Mouse (Mus musculus): ENCODE measurements around the gene Pithd1.
"Not testable (repeated sequence)": the region's sequence is repeated elsewhere in the genome, so short reads cannot be mapped to it uniquely, and the experiment has no call there.

The Pithd1 gene

DNA sequence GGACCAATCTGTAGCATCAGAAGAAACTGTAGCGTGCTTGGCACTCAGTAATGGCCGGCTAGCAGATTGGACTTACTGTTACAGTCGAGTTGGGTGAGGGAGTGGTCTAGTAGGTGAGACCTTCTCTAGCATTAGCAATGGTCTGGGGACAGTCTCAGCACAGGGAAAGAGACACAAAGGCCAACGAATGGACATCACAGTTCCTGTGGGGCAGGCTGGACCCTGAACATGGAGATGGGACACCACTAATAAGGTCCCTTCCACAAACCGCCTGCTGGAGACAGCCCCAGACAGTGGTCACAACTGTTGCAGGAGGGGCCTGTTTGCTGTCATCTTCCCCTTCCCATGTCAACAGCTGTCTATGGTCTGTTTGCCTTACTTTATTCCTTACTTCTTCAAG, 25.4 kb downstream of the Pithd1 start:
- DNase-seq (ENCODE audit: low spot score) = no peak

GRCm38 (mm10) chr4:135960717-135961116, 26.3 kb downstream of the Pithd1 start:
- DNase-seq (ENCODE audit: low spot score) = peak; percentile 57

GRCm38 (mm10) chr4:135958354-135958753, 28.7 kb downstream of the Pithd1 start:
- DNase-seq (ENCODE audit: low spot score) = no peak

DNA sequence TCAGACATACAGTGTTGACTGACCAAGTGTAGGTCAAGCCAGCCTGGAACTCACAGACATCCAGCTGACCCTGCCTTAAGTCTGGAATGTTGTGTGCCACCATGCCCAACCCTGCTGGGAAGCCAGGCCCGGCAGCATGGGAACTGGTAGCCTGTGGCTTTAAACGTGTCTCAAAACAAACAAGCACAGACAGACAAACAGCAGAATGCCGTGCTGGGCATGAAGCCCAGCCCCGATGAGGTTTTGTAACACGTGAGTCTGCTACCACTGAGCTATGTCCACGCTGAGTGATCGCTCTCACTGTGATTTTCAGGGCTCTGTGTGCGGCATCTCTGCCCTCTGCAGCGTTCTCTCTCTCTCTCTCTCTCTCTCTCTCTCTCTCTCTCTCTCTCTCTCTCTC, 31.2 kb downstream of the Pithd1 start:
- DNase-seq (ENCODE audit: low spot score) = no peak

- peak; percentile 50 for DNase-seq (ENCODE audit: low spot score)
Measured at GRCm38 (mm10) chr4:135954241-135954640, 32.8 kb downstream of the Pithd1 start.

GRCm38 (mm10) chr4:135953179-135953578, 33.9 kb downstream of the Pithd1 start:
- DNase-seq (ENCODE audit: low spot score) = no peak

- no peak for DNase-seq (ENCODE audit: low spot score)
Measured at GRCm38 (mm10) chr4:135951505-135951904, 35.6 kb downstream of the Pithd1 start.

- no peak for DNase-seq (ENCODE audit: low spot score)
Measured at GRCm38 (mm10) chr4:135950365-135950764, 36.7 kb downstream of the Pithd1 start.

- no peak for DNase-seq (ENCODE audit: low spot score)
Measured at GRCm38 (mm10) chr4:135949911-135950310, 37.2 kb downstream of the Pithd1 start.

- DNase-seq (ENCODE audit: low spot score) = no peak
Measured at GRCm38 (mm10) chr4:135949475-135949874, 37.6 kb downstream of the Pithd1 start.

- DNase-seq (ENCODE audit: low spot score) = no peak
Measured at GRCm38 (mm10) chr4:135948142-135948541, 38.9 kb downstream of the Pithd1 start.

GRCm38 (mm10) chr4:135946659-135947301, 40.3 kb downstream of the Pithd1 start:
- DNase-seq (ENCODE audit: low spot score) = no peak

- DNase-seq (ENCODE audit: low spot score) = peak; percentile 93
Measured at GRCm38 (mm10) chr4:135946278-135946658, 40.8 kb downstream of the Pithd1 start, which contains the start of gene Hmgcl. Gene Hmgcl, plus strand, starts transcription at chr4:135946448.

GRCm38 (mm10) chr4:135945706-135946105, 41.4 kb downstream of the Pithd1 start:
- DNase-seq (ENCODE audit: low spot score) = no peak

DNA sequence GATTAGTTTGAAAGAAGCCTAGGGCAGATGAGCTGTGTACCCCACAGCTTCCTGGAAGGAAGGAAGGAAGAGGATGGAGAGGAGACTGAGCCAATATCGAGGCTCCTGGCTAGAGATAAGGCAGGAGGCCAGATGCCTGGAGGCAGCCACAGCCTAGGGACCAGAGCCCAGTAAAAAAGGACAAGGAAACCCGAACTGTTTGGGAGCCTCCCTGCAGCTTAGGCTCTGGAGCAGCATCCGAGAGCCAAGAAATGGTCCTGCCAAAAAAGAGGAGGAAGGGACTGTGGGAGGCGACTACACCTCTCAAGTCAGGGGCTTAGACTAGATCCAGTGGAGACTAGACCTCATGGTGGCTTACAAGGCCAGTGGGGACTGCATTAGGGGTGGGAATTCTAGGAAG, 43.7 kb downstream of the Pithd1 start:
- DNase-seq (ENCODE audit: low spot score) = no peak

DNA sequence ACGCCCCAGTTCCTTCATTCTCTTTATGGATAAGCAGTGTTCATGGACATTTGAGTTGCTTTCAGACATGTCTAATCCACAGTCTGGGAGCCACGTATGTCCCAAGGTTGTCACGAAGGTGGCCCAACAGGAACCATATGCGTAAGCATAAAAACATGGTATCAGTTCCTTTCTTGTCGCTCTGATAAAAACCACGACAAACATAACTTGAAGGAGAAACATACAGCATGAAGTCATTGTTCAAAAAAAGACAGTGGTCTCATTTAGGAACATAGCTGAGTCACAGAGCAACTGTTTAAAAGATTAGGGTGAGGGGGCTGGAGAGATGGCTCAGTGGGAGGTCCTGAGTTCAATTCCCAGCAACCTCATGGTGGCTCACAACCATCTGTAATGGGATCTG, 44.9 kb downstream of the Pithd1 start:
- DNase-seq (ENCODE audit: low spot score) = no peak

GRCm38 (mm10) chr4:135941026-135941425, 46.0 kb downstream of the Pithd1 start:
- not testable (repeated sequence) for DNase-seq (ENCODE audit: low spot score)

DNA sequence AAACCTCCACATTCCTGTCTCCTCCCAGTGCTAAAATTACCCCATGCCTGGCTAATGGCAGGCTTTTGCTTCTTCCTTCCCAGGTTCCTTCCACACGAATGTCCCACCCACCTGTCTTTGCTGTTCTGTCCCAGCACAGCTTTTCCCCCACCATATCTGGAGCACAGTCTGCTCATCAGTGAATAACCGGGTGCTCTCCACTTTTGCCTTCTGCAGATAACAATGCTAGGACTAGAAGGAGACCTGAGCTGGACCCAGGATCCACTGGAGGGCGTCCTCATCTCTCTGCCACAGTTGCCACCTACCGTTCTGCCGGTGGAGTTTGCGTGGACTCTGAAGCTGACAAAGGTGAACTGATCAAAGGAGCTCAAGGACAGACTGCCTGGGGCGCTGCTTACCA, 48.2 kb downstream of the Pithd1 start:
- DNase-seq (ENCODE audit: low spot score) = no peak

GRCm38 (mm10) chr4:135935502-135935901, 51.6 kb downstream of the Pithd1 start:
- DNase-seq (ENCODE audit: low spot score) = no peak

GRCm38 (mm10) chr4:135934708-135935500, 52.2 kb downstream of the Pithd1 start:
- DNase-seq (ENCODE audit: low spot score) = no peak

GRCm38 (mm10) chr4:135931832-135932231, 55.2 kb downstream of the Pithd1 start:
- no peak for DNase-seq (ENCODE audit: low spot score)

GRCm38 (mm10) chr4:135930239-135930638, 56.8 kb downstream of the Pithd1 start:
- no peak for DNase-seq (ENCODE audit: low spot score)

DNA sequence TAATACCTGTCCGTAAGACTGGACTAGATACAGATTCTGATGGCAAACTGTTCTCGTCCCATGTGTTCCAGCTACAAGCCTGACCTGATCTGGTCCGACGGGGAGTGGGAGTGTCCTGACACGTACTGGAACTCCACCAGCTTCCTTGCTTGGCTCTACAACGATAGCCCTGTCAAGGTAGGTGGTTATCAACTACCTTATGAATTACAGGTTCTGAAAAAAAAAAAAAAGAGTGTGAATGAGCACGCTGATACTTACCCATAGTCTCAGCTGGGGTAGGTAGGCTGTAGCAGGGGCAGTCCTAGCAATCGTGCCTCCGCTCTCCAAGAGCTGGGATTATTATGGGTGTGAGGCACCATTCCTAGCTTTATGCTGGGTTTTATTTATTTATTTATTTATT, 57.2 kb downstream of the Pithd1 start:
- no peak for DNase-seq (ENCODE audit: low spot score)

DNA sequence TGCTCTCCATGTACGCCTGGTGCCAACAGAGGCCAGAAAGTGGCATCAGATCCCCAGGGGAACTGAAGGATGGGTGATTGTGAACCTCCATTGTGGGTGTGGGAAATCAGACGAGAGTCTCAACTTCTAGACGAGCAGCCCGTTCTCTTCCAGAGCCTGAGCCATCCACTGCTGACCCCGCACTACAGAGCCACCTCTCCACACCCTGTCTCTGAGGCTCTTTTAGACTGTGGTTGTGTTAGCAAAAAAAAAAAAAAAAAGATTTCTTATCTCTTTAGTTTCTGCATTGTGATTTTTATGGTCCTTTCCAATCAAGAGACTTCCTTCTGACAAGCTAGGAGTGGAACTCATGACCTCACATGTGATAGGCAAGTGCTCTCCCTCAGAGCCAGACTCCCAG, 57.7 kb downstream of the Pithd1 start:
- DNase-seq (ENCODE audit: low spot score) = no peak

All from yolk sac, embryonic 10.5 days (tissue).